Mouse (Mus musculus): Measurements from ENCODE around the gene Sh3d21. TPM values are rescaled to one million over a fixed set of nuclear protein-coding genes. Genes with fewer than 3 reads are reported as not detected.
A peak's percentile ranks its signal among the peaks of the same experiment; 100 is the strongest.

The Sh3d21 gene
- polyA plus RNA-seq, 1 experiment: 3.8 TPM

GRCm38 (mm10) chr4:126148161-126148961 is 14.9 kb downstream of the Sh3d21 start:
- H3K4me3 ChIP-seq (ENCODE audit: insufficient read depth, low read length): peak overlapping the region; percentile 69
- peak overlapping the region; percentile 86 for H3K27ac ChIP-seq (ENCODE audit: insufficient read depth, low read length)
- no peaks in the 10 kb centered on the region for H3K4me1 ChIP-seq (ENCODE audit: control insufficient read depth, insufficient read depth, low read length)
- TF ChIP-seq CTCF (IDR thresholded peaks at IDR 0.05; ENCODE audit: borderline replicate concordance, insufficient read depth, low read length): no peak
- peak; percentile 76 for TF ChIP-seq POLR2A (IDR thresholded peaks at IDR 0.05; ENCODE audit: low read depth, low read length)

- TF ChIP-seq CTCF (IDR thresholded peaks at IDR 0.05; ENCODE audit: borderline replicate concordance, insufficient read depth, low read length): no peak
- no peak for TF ChIP-seq POLR2A (IDR thresholded peaks at IDR 0.05; ENCODE audit: low read depth, low read length)
- no peaks in the 10 kb centered on the region for H3K4me1 ChIP-seq (ENCODE audit: control insufficient read depth, insufficient read depth, low read length)
- peak within 1 kb of the TSS; percentile 69 for H3K4me3 ChIP-seq (ENCODE audit: insufficient read depth, low read length)
- H3K27ac ChIP-seq (ENCODE audit: insufficient read depth, low read length): peak within 1 kb of the TSS; percentile 86
Measured at GRCm38 (mm10) chr4:126147533-126148160, 15.6 kb downstream of the Sh3d21 start, which contains the start of gene Eva1b. Gene Eva1b (plus strand): TSS chr4:126147744.

GRCm38 (mm10) chr4:126146974-126147532 is 16.2 kb downstream of the Sh3d21 start:
- Histone ChIP-seq H3K4me3 (ENCODE audit: insufficient read depth, low read length) (no peak overlapping the region), H3K4me1 (ENCODE audit: control insufficient read depth, insufficient read depth, low read length) (no peaks in the 10 kb centered on the region), H3K27ac (ENCODE audit: insufficient read depth, low read length) (peak overlapping the region; percentile 64)
- TF ChIP-seq CTCF (IDR thresholded peaks at IDR 0.05; ENCODE audit: borderline replicate concordance, insufficient read depth, low read length) (no peak), POLR2A (IDR thresholded peaks at IDR 0.05; ENCODE audit: low read depth, low read length) (no peak)

GRCm38 (mm10) chr4:126145396-126145795 is 17.9 kb downstream of the Sh3d21 start:
- Histone ChIP-seq H3K27ac (ENCODE audit: insufficient read depth, low read length) (no peak overlapping the region), H3K4me3 (ENCODE audit: insufficient read depth, low read length) (no peak overlapping the region), H3K4me1 (ENCODE audit: control insufficient read depth, insufficient read depth, low read length) (no peaks in the 10 kb centered on the region)
- TF ChIP-seq CTCF (IDR thresholded peaks at IDR 0.05; ENCODE audit: borderline replicate concordance, insufficient read depth, low read length) (no peak), POLR2A (IDR thresholded peaks at IDR 0.05; ENCODE audit: low read depth, low read length) (no peak)

GRCm38 (mm10) chr4:126141021-126141420 is 22.3 kb downstream of the Sh3d21 start:
- Histone ChIP-seq H3K4me3 (ENCODE audit: insufficient read depth, low read length) (no peak overlapping the region), H3K27ac (ENCODE audit: insufficient read depth, low read length) (no peak overlapping the region), H3K4me1 (ENCODE audit: control insufficient read depth, insufficient read depth, low read length) (peaks cover 3% of the 10 kb centered on the region; the same call in 1 of the 2 replicates)
- TF ChIP-seq CTCF (IDR thresholded peaks at IDR 0.05; ENCODE audit: borderline replicate concordance, insufficient read depth, low read length) (no peak), POLR2A (IDR thresholded peaks at IDR 0.05; ENCODE audit: low read depth, low read length) (no peak)

GRCm38 (mm10) chr4:126137773-126138172 is 25.5 kb downstream of the Sh3d21 start:
- H3K4me1 ChIP-seq (ENCODE audit: control insufficient read depth, insufficient read depth, low read length): peaks cover 7% of the 10 kb centered on the region; the same call in 1 of the 2 replicates
- H3K4me3 ChIP-seq (ENCODE audit: insufficient read depth, low read length): no peak overlapping the region
- no peak overlapping the region for H3K27ac ChIP-seq (ENCODE audit: insufficient read depth, low read length)
- TF ChIP-seq POLR2A (IDR thresholded peaks at IDR 0.05; ENCODE audit: low read depth, low read length) (no peak), CTCF (IDR thresholded peaks at IDR 0.05; ENCODE audit: borderline replicate concordance, insufficient read depth, low read length) (no peak)

- Histone ChIP-seq H3K27ac (ENCODE audit: insufficient read depth, low read length) (no peak overlapping the region), H3K4me3 (ENCODE audit: insufficient read depth, low read length) (no peak overlapping the region), H3K4me1 (ENCODE audit: control insufficient read depth, insufficient read depth, low read length) (peaks cover 32% of the 10 kb centered on the region)
- TF ChIP-seq CTCF (IDR thresholded peaks at IDR 0.05; ENCODE audit: borderline replicate concordance, insufficient read depth, low read length): no peak
- TF ChIP-seq POLR2A (IDR thresholded peaks at IDR 0.05; ENCODE audit: low read depth, low read length): no peak
Measured at GRCm38 (mm10) chr4:126134639-126135038, 28.7 kb downstream of the Sh3d21 start.

GRCm38 (mm10) chr4:126134236-126134635 is 29.1 kb downstream of the Sh3d21 start:
- TF ChIP-seq POLR2A (IDR thresholded peaks at IDR 0.05; ENCODE audit: low read depth, low read length) (no peak), CTCF (IDR thresholded peaks at IDR 0.05; ENCODE audit: borderline replicate concordance, insufficient read depth, low read length) (no peak)
- peaks cover 34% of the 10 kb centered on the region for H3K4me1 ChIP-seq (ENCODE audit: control insufficient read depth, insufficient read depth, low read length)
- no peak overlapping the region for H3K27ac ChIP-seq (ENCODE audit: insufficient read depth, low read length)
- no peak overlapping the region for H3K4me3 ChIP-seq (ENCODE audit: insufficient read depth, low read length)

GRCm38 (mm10) chr4:126132636-126133264 is 30.5 kb downstream of the Sh3d21 start:
- Histone ChIP-seq H3K27ac (ENCODE audit: insufficient read depth, low read length) (peak overlapping the region; percentile 81), H3K4me1 (ENCODE audit: control insufficient read depth, insufficient read depth, low read length) (peaks cover 31% of the 10 kb centered on the region), H3K4me3 (ENCODE audit: insufficient read depth, low read length) (no peak overlapping the region)
- TF ChIP-seq CTCF (IDR thresholded peaks at IDR 0.05; ENCODE audit: borderline replicate concordance, insufficient read depth, low read length) (no peak), POLR2A (IDR thresholded peaks at IDR 0.05; ENCODE audit: low read depth, low read length) (no peak)
